Mouse (Mus musculus) midbrain, embryonic 11.5 days (tissue): ENCODE data around the gene Olfr1019. TPM values are rescaled to one million over a fixed set of nuclear protein-coding genes. Genes with fewer than 3 reads are reported as not detected.

ENCODE experiments used
- polyA plus RNA-seq: library from polyadenylated mRNA; unstranded; fragments of >200 nt; fragmentation: Nextera tagmentation; extraction: Ambion mirVana; gene quantifications from 2 replicates; pipeline ENCODE4 v1.2.1, GENCODE M21; 2014

Olfr1019 gene
- polyA plus RNA-seq, 1 experiment from 2014 or later, result not detected

Other genes starting within 250 kb of the Olfr1019 start
- not detected in 2 replicates for gene Olfr1000, start 233.6 kb downstream of the Olfr1019 start, polyA plus RNA-seq
- gene Olfr1002, start 194.8 kb downstream of the Olfr1019 start, polyA plus RNA-seq, result not detected in 2 replicates
- gene Olfr154, start 181.0 kb downstream of the Olfr1019 start, polyA plus RNA-seq, result not detected in 2 replicates
- not detected in 2 replicates for gene Olfr1006, start 166.7 kb downstream of the Olfr1019 start, polyA plus RNA-seq
- not detected in 2 replicates for gene Olfr1008, start 156.1 kb downstream of the Olfr1019 start, polyA plus RNA-seq
- gene Olfr1009, start 130.1 kb downstream of the Olfr1019 start, polyA plus RNA-seq, result not detected in 2 replicates
- gene Olfr1012, start 82.7 kb downstream of the Olfr1019 start, polyA plus RNA-seq, result not detected in 2 replicates
- gene Olfr1013, start 78.4 kb downstream of the Olfr1019 start, polyA plus RNA-seq, result not detected in 2 replicates
- not detected in 2 replicates for gene Olfr1014, start 72.8 kb downstream of the Olfr1019 start, polyA plus RNA-seq
- gene Olfr1015, start 63.5 kb downstream of the Olfr1019 start, polyA plus RNA-seq, result not detected in 2 replicates
- gene Olfr1016, start 42.9 kb downstream of the Olfr1019 start, polyA plus RNA-seq, result not detected in 2 replicates
- not detected in 2 replicates for gene Olfr1018, start 27.0 kb downstream of the Olfr1019 start, polyA plus RNA-seq
- gene Olfr1020, start 1.5 kb upstream of the Olfr1019 start, polyA plus RNA-seq, result not detected in 2 replicates
- not detected in 2 replicates for gene Olfr1022, start 23.1 kb upstream of the Olfr1019 start, polyA plus RNA-seq
- gene Olfr1023, start 40.2 kb upstream of the Olfr1019 start, polyA plus RNA-seq, result not detected in 2 replicates
- not detected in 2 replicates for gene Olfr1024, start 59.6 kb upstream of the Olfr1019 start, polyA plus RNA-seq
- gene Olfr1025-ps1, start 69.7 kb upstream of the Olfr1019 start, polyA plus RNA-seq, result not detected in 2 replicates
- not detected in 2 replicates for gene Olfr1026, start 76.1 kb upstream of the Olfr1019 start, polyA plus RNA-seq
- not detected in 2 replicates for gene Olfr1028, start 105.0 kb upstream of the Olfr1019 start, polyA plus RNA-seq
- not detected in 2 replicates for gene Olfr1029, start 128.4 kb upstream of the Olfr1019 start, polyA plus RNA-seq
- gene Olfr1030, start 133.8 kb upstream of the Olfr1019 start, polyA plus RNA-seq, result not detected in 2 replicates
- gene Olfr1031, start 144.8 kb upstream of the Olfr1019 start, polyA plus RNA-seq, result not detected in 2 replicates
- gene Olfr1032, start 160.1 kb upstream of the Olfr1019 start, polyA plus RNA-seq, result not detected in 2 replicates
- not detected in 2 replicates for gene Olfr1033, start 175.2 kb upstream of the Olfr1019 start, polyA plus RNA-seq
- gene Olfr1034, start 200.4 kb upstream of the Olfr1019 start, polyA plus RNA-seq, result not detected in 2 replicates
- gene Olfr1036, start 228.5 kb upstream of the Olfr1019 start, polyA plus RNA-seq, result not detected in 2 replicates
- gene Olfr1037, start 241.9 kb upstream of the Olfr1019 start, polyA plus RNA-seq, result not detected in 2 replicates